Mouse (Mus musculus) neural tube, embryonic 10.5 days (tissue): ENCODE data around the gene Fbxo22.
"Not testable (repeated sequence)": the region's sequence is repeated elsewhere in the genome, so short reads cannot be mapped to it uniquely, and the experiment has no call there.

Experiments
- DNase-seq: peaks from one replicate; pipeline ENCODE4 v3.0.0-alpha.2; 2017; ENCODE audit warnings: low spot score; ENCODE audit errors: extremely low spot score

The Fbxo22 gene

GRCm38 (mm10) chr9:55236235-55237165 lies 27.8 kb downstream of the Fbxo22 start:
- DNase-seq, result no peak

- no peak for DNase-seq
Measured at GRCm38 (mm10) chr9:55240852-55241251, 32.1 kb downstream of the Fbxo22 start.

- DNase-seq, result no peak
Measured at GRCm38 (mm10) chr9:55241863-55242685, 33.3 kb downstream of the Fbxo22 start.

- no peak for DNase-seq
Measured at GRCm38 (mm10) chr9:55243280-55243679, 34.6 kb downstream of the Fbxo22 start.

- no peak for DNase-seq
Measured at GRCm38 (mm10) chr9:55244079-55244478, 35.4 kb downstream of the Fbxo22 start.

- DNase-seq, result not testable (repeated sequence)
Measured at GRCm38 (mm10) chr9:55245057-55245750, 36.5 kb downstream of the Fbxo22 start.

- no peak for DNase-seq
Measured at GRCm38 (mm10) chr9:55246440-55246839, 37.7 kb downstream of the Fbxo22 start.

- no peak for DNase-seq
Measured at GRCm38 (mm10) chr9:55246918-55247317, 38.2 kb downstream of the Fbxo22 start.

GRCm38 (mm10) chr9:55248465-55248864 lies 39.7 kb downstream of the Fbxo22 start:
- DNase-seq, result no peak

- no peak for DNase-seq
Measured at GRCm38 (mm10) chr9:55250595-55251247, 42.0 kb downstream of the Fbxo22 start.

- DNase-seq, result not testable (repeated sequence)
Measured at GRCm38 (mm10) chr9:55252097-55252496, 43.4 kb downstream of the Fbxo22 start.

- no peak for DNase-seq
Measured at GRCm38 (mm10) chr9:55253849-55254248, 45.1 kb downstream of the Fbxo22 start.

GRCm38 (mm10) chr9:55255056-55255455 lies 46.3 kb downstream of the Fbxo22 start:
- DNase-seq, result no peak

- no peak for DNase-seq
Measured at GRCm38 (mm10) chr9:55255604-55256003, 46.9 kb downstream of the Fbxo22 start.

GRCm38 (mm10) chr9:55257105-55257504 lies 48.4 kb downstream of the Fbxo22 start:
- no peak for DNase-seq

GRCm38 (mm10) chr9:55259741-55260140 lies 51.0 kb downstream of the Fbxo22 start:
- no peak for DNase-seq

GRCm38 (mm10) chr9:55264356-55265302 lies 55.9 kb downstream of the Fbxo22 start:
- DNase-seq, result no peak

GRCm38 (mm10) chr9:55271960-55272560 lies 63.3 kb downstream of the Fbxo22 start:
- no peak for DNase-seq

GRCm38 (mm10) chr9:55273906-55274305 lies 65.2 kb downstream of the Fbxo22 start:
- DNase-seq, result no peak
